Mouse (Mus musculus): ENCODE results near the gene Gbgt1.
A peak's percentile ranks its signal among the peaks of the same experiment; 100 is the strongest.

The Gbgt1 gene

GRCm38 (mm10) chr2:28528354-28528730 is 31.7 kb downstream of the Gbgt1 start:
- no peak for DNase-seq (ENCODE audit: low read depth, low spot score)

- no peak for DNase-seq (ENCODE audit: low read depth, low spot score)
Observed at GRCm38 (mm10) chr2:28529856-28530255, 33.2 kb downstream of the Gbgt1 start.

GRCm38 (mm10) chr2:28530311-28530710 is 33.6 kb downstream of the Gbgt1 start:
- no peak for DNase-seq (ENCODE audit: low read depth, low spot score)

- DNase-seq (ENCODE audit: low read depth, low spot score) = peak; percentile 85
Observed at GRCm38 (mm10) chr2:28532938-28533771, 36.5 kb downstream of the Gbgt1 start.

GRCm38 (mm10) chr2:28533901-28534435 is 37.3 kb downstream of the Gbgt1 start:
- no peak for DNase-seq (ENCODE audit: low read depth, low spot score)

- peak; percentile 11 for DNase-seq (ENCODE audit: low read depth, low spot score)
Observed at GRCm38 (mm10) chr2:28534436-28535262, 38.0 kb downstream of the Gbgt1 start.

GRCm38 (mm10) chr2:28535263-28535540 is 38.5 kb downstream of the Gbgt1 start:
- DNase-seq (ENCODE audit: low read depth, low spot score) = peak; percentile 51

GRCm38 (mm10) chr2:28535650-28536049 is 39.0 kb downstream of the Gbgt1 start:
- DNase-seq (ENCODE audit: low read depth, low spot score) = peak; percentile 64

- DNase-seq (ENCODE audit: low read depth, low spot score) = no peak
Observed at GRCm38 (mm10) chr2:28536166-28536565, 39.5 kb downstream of the Gbgt1 start.

- DNase-seq (ENCODE audit: low read depth, low spot score) = peak; percentile 41
Observed at GRCm38 (mm10) chr2:28536766-28537633, 40.3 kb downstream of the Gbgt1 start.

GRCm38 (mm10) chr2:28537634-28537920 is 40.9 kb downstream of the Gbgt1 start:
- DNase-seq (ENCODE audit: low read depth, low spot score) = no peak

GRCm38 (mm10) chr2:28537995-28538816 is 41.5 kb downstream of the Gbgt1 start:
- peak; percentile 84 for DNase-seq (ENCODE audit: low read depth, low spot score)

GRCm38 (mm10) chr2:28538817-28539128 is 42.1 kb downstream of the Gbgt1 start:
- DNase-seq (ENCODE audit: low read depth, low spot score) = peak; percentile 4

GRCm38 (mm10) chr2:28539206-28539605 is 42.5 kb downstream of the Gbgt1 start:
- DNase-seq (ENCODE audit: low read depth, low spot score) = peak; percentile 13

- peak; percentile 84 for DNase-seq (ENCODE audit: low read depth, low spot score)
Observed at GRCm38 (mm10) chr2:28539949-28540348, 43.3 kb downstream of the Gbgt1 start.

GRCm38 (mm10) chr2:28540587-28541227 is 44.0 kb downstream of the Gbgt1 start:
- DNase-seq (ENCODE audit: low read depth, low spot score) = peak; percentile 19

- DNase-seq (ENCODE audit: low read depth, low spot score) = no peak
Observed at GRCm38 (mm10) chr2:28543894-28544293, 47.2 kb downstream of the Gbgt1 start.

GRCm38 (mm10) chr2:28545976-28546375 is 49.3 kb downstream of the Gbgt1 start:
- DNase-seq (ENCODE audit: low read depth, low spot score) = no peak

- no peak for DNase-seq (ENCODE audit: low read depth, low spot score)
Observed at GRCm38 (mm10) chr2:28546560-28546959, 49.9 kb downstream of the Gbgt1 start.
